Mouse (Mus musculus): ENCODE data around the gene Gm4312.
"Not testable (repeated sequence)": the region's sequence is repeated elsewhere in the genome, so short reads cannot be mapped to it uniquely, and the experiment has no call there.

Gene Gm4312

GRCm38 (mm10) chr10:100382460-100382859 lies at the start of gene Gm4312:
Gene Gm4312 (minus strand): TSS chr10:100382560.
- DNase-seq (ENCODE audit: low read depth): not testable (repeated sequence)

- DNase-seq (ENCODE audit: low read depth): no peak
Observed at GRCm38 (mm10) chr10:100427592-100427991, 45.2 kb upstream of the Gm4312 start.

- DNase-seq (ENCODE audit: low read depth): no peak
Observed at GRCm38 (mm10) chr10:100415566-100415965, 33.2 kb upstream of the Gm4312 start.

GRCm38 (mm10) chr10:100402301-100402700 lies 19.9 kb upstream of the Gm4312 start:
- not testable (repeated sequence) for DNase-seq (ENCODE audit: low read depth)

DNA sequence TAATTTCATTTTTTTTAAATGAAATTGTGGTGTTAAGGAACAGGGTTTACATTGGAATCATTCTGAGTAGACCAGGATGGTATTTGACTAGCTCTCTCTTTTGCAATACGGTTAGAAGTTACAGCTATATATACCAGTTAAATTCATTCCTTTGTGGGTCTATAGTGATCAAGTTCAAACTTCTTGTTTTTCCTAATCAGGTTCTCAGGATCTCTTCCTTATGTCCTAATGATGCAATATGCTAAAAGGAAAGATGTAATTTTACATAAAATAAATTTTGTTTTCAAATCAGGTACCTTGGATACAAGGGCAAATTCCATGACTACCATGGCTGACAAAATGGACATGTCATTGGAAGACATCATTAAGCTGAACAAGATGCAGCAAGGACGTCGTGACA lies 21.3 kb downstream of the Gm4312 start, which contains the start of gene Gm4307:
Gm4307 (plus strand) TSS at position 301 of the 400 bp plus-strand sequence.
- DNase-seq (ENCODE audit: low read depth): not testable (repeated sequence)

DNA sequence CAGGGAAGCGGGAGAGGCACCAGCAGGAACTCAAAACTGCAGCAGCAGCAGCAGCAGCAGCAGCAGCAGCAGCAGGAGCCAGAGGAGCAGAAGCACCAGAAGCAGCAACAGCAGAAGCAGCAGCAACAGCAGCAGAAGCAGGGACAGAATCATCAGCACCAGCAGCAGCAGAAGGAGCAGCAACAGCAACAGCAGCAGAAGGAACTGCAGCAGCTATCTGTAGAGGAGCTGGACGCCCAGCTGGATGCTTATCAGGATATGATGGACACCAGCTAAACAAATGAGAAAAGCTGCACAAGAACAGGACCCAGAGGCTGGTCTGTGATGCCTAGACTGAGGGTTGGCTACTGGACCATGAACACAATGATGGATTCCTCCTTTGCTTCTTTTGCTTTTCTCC lies 25.5 kb downstream of the Gm4312 start:
- not testable (repeated sequence) for DNase-seq (ENCODE audit: low read depth)

GRCm38 (mm10) chr10:100350793-100351192 lies 31.6 kb downstream of the Gm4312 start, which contains the start of gene Gm4305:
Gene Gm4305 (plus strand): TSS chr10:100351093.
- DNase-seq (ENCODE audit: low read depth): not testable (repeated sequence)

DNA sequence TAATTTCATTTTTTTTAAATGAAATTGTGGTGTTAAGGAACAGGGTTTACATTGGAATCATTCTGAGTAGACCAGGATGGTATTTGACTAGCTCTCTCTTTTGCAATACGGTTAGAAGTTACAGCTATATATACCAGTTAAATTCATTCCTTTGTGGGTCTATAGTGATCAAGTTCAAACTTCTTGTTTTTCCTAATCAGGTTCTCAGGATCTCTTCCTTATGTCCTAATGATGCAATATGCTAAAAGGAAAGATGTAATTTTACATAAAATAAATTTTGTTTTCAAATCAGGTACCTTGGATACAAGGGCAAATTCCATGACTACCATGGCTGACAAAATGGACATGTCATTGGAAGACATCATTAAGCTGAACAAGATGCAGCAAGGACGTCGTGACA lies 36.7 kb downstream of the Gm4312 start, which contains the start of gene Gm4303:
Gm4303 (plus strand) TSS at position 301 of the 400 bp plus-strand sequence.
- DNase-seq (ENCODE audit: low read depth): not testable (repeated sequence)

- DNase-seq (ENCODE audit: low read depth): not testable (repeated sequence)
Observed at GRCm38 (mm10) chr10:100340536-100340935, 41.8 kb downstream of the Gm4312 start, which contains the start of gene Gm4302. Gene Gm4302 (plus strand): TSS chr10:100340836.

- not testable (repeated sequence) for DNase-seq (ENCODE audit: low read depth)
Observed at GRCm38 (mm10) chr10:100335376-100335775, 47.0 kb downstream of the Gm4312 start, which contains the start of gene Gm4301. Gene Gm4301 (plus strand): TSS chr10:100335676.

Measured in c-Kit-positive CD71-positive TER-119-negative erythroid progenitor cells, embryonic 14.5 days (primary cell).